Mouse (Mus musculus) CH12.LX (cell line): Measurements from ENCODE around the gene Efna4. TPM values are rescaled to one million over a fixed set of nuclear protein-coding genes. Genes with fewer than 3 reads are reported as not detected.

Experiments
- DNase-seq: peaks from one replicate; pipeline ENCODE4 v3.0.0-alpha.2; 2013; ENCODE audit errors: extremely low read depth
- H3K27ac ChIP-seq: 2 replicates; pipeline ENCODE4 v1.5.1; 2012; ENCODE audit warnings: low read depth, mild to moderate bottlenecking, control low read depth, moderate library complexity; ENCODE audit not compliant: insufficient read depth
- H3K27me3 ChIP-seq: replicated peaks from 2 replicates; pipeline ENCODE3; 2012; ENCODE audit warnings: inconsistent platforms
- H3K36me3 ChIP-seq, 2 experiments: replicated peaks in 1 of 2; 2 replicates each; pipeline versions ENCODE3 to v1.6.1; 2012; ENCODE audit warnings: inconsistent platforms in 1 of 2, low read length in 1 of 2, mild to moderate bottlenecking in 1 of 2, mixed read lengths in 1 of 2, moderate library complexity in 1 of 2; ENCODE audit not compliant: control insufficient read depth in 1 of 2, insufficient read depth in 1 of 2
- H3K4me1 ChIP-seq, 2 experiments: 2 replicates each; pipeline ENCODE4 v1.6.1; 2012; ENCODE audit warnings: inconsistent platforms in 1 of 2, moderate library complexity in 1 of 2; ENCODE audit not compliant: insufficient read depth in 2 of 2, control insufficient read depth in 1 of 2
- H3K4me2 ChIP-seq: 2 replicates; pipeline ENCODE4 v1.6.1; 2012; ENCODE audit warnings: low read depth, mild to moderate bottlenecking, control low read depth; ENCODE audit not compliant: poor library complexity, insufficient read depth, severe bottlenecking
- H3K4me3 ChIP-seq, 3 experiments: fragments of 150-350 bp in 1 of 3; sonication (generic) in 1 of 3; replicated peaks in 1 of 3; 2 replicates each; pipeline versions ENCODE3 to v1.5.1; 2011 to 2012; ENCODE audit warnings: low read depth in 2 of 3, low read length in 2 of 3, mild to moderate bottlenecking in 2 of 3, moderate library complexity in 2 of 3, control low read depth in 1 of 3, improper control_type of control experiment in 1 of 3, inconsistent platforms in 1 of 3, mixed read lengths in 1 of 3; ENCODE audit not compliant: poor library complexity in 1 of 3
- H3K79me2 ChIP-seq: replicated peaks from 2 replicates; pipeline ENCODE4 v1.6.1; 2012; ENCODE audit warnings: mild to moderate bottlenecking, moderate library complexity; ENCODE audit not compliant: control insufficient read depth, poor library complexity, insufficient read depth, severe bottlenecking; ENCODE audit errors: extremely low read depth
- H3K9ac ChIP-seq: 2 replicates; pipeline ENCODE4 v1.6.1; 2012; ENCODE audit warnings: low read depth, mild to moderate bottlenecking, control low read depth, moderate library complexity; ENCODE audit not compliant: insufficient read depth
- H3K9me3 ChIP-seq: replicated peaks from 2 replicates; pipeline ENCODE3; 2012; ENCODE audit warnings: low read length, inconsistent platforms, mixed read lengths
- IRF4 ChIP-seq: IDR thresholded peaks from 2 replicates; pipeline ENCODE4 v1.6.1; 2014; ENCODE audit warnings: low read depth, mild to moderate bottlenecking, inconsistent platforms, low read length, improper control_type of control experiment
- MAFK ChIP-seq: IDR thresholded peaks from 2 replicates; pipeline ENCODE4 v1.6.1; 2011; ENCODE audit warnings: low read length, improper control_type of control experiment; ENCODE audit not compliant: insufficient replicate concordance
- MAZ ChIP-seq: IDR thresholded peaks from 2 replicates; pipeline ENCODE4 v1.6.1; 2012; ENCODE audit warnings: low read depth, mild to moderate bottlenecking, inconsistent platforms, low read length, improper control_type of control experiment, moderate library complexity
- MXI1 ChIP-seq: IDR thresholded peaks from 2 replicates; pipeline ENCODE4 v1.6.1; 2011; ENCODE audit warnings: mild to moderate bottlenecking, low read depth, low read length, improper control_type of control experiment
- NRF1 ChIP-seq: IDR thresholded peaks from 2 replicates; pipeline ENCODE4 v1.6.1; 2014; ENCODE audit warnings: low read depth, mild to moderate bottlenecking, inconsistent platforms, low read length, improper control_type of control experiment, moderate library complexity
- RCOR1 ChIP-seq: conservative IDR thresholded peaks from 2 replicates; pipeline ENCODE4 v1.6.1; 2012; ENCODE audit warnings: low read depth, mild to moderate bottlenecking, inconsistent platforms, low read length, improper control_type of control experiment
- SMC3 ChIP-seq: IDR thresholded peaks from 2 replicates; pipeline ENCODE4 v1.6.1; 2011; ENCODE audit warnings: low read depth, low read length, improper control_type of control experiment
- dilution Hi-C: fragments of 300-500 bp; cut with MboI; formaldehyde crosslinking; loops from 2 replicates; pipeline ENCODE4 v1.14.3; 2020; ENCODE audit warnings: low sequenced_read_pairs; ENCODE audit not compliant: extremely low pct_unique_long_range_greater_than_20kb, extremely low pct_ligation_motif_present
- in situ Hi-C: fragments of 300-500 bp; cut with MboI; formaldehyde crosslinking; loops from 3 replicates; pipeline ENCODE4 v1.14.3; 2019; ENCODE audit warnings: low sequenced_read_pairs, low pct_ligation_motif_present, low pct_unique_long_range_greater_than_20kb, mixed read lengths
- polyA plus RNA-seq: library from polyadenylated mRNA; unstranded; fragments of >175 nt; gene quantifications from 2 replicates; pipeline ENCODE4 v1.2.1, GENCODE M21; 2012; ENCODE audit warnings: low read depth; ENCODE audit not compliant: insufficient read length
- total RNA-seq, 2 experiments: library from RNA; depleted of rRNA; stranded (reverse); fragments of 300-350 nt in 1 of 2; fragments of >200 nt in 1 of 2; gene quantifications; 2 replicates each; pipeline ENCODE4 v1.2.3; 2012 to 2014

Gene Efna4
- total and polyA plus RNA-seq, 3 experiments = 1.1 to 2.6 (median 1.1) TPM

GRCm38 (mm10) chr3:89349869-89350501, 12.2 kb upstream of the Efna4 start, which contains the start of gene Adam15 (continued):
- TF ChIP-seq MAFK = no peak

DNA sequence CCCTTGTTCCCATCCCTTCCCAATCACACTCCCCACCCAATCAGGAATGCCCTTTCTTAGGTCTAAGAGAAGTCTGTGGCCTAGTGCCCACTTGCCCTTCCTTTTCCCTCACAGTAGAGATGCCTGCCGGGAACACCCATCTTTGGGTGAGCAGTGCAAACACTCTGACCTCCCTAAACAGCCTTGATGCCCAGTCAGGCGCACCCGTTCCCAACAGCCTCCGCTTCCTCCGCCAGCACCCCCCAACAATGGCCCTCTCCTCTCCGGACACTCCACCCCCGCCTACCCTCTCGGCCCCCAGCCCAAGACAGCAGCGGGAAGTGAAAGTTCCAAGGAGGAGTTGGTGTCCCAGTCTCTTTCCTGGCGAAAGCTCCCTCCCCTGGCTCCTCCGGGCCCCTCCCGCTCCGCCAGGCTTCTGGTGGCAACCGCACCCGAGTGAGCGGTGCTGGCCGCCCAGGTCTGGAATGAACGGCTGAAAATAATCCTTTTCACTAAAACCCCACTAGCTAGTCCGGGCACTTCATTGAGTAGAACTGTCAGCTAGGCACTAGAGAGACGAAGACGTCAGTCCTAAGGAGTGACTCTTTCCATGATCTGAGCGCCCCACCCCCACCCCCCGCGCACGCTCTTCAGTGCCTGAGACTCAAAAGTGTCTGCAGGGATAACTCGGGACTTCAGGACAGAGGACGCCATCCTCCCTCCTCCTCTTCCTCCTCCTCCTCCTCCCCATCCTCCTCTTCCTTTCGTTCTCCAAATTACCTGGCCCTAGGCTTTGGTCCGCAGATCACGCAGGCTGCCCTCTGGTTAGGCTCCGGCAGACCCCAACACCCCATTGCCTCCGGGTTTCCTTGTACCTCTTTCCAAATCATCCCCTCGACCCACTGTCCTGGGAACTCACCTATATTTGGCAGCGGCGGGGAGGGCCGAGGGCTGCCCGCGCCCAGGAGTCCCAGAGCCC, 11.4 kb upstream of the Efna4 start:
- Histone ChIP-seq H3K9ac (peak overlapping the region; percentile 42; the same call in 1 of the 2 replicates), H3K27ac (no peak overlapping the region), H3K79me2 (no peaks in the 10 kb centered on the region), H3K9me3 (no peaks in the 10 kb centered on the region), H3K4me3 (peak overlapping the region; percentile 63 to 74 (median 67)), H3K27me3 (no peaks in the 10 kb centered on the region), H3K36me3 (peaks cover 5 to 33% of the 10 kb centered on the region in 2 experiments), H3K4me2 (peak overlapping the region; percentile 75)
- dilution Hi-C loops = no loop called here
- no peak for DNase-seq
- no peak for TF ChIP-seq SMC3
- TF ChIP-seq RCOR1 = no peak
- 0 out of 2 replicates have a peak, but pooled peaks have one; percentile 14 for TF ChIP-seq MXI1
- TF ChIP-seq NRF1 = peak; percentile 56
- TF ChIP-seq, all 38 proteins: peak for 2
- in situ Hi-C loops = loop anchor here (5.0 to 25.0 kb wide), 3 partner anchors 138 to 413 kb away; partner anchors contain the start of genes Chrnb2 and Ube2q1
- peaks cover 3 to 36% of the 10 kb centered on the region in 2 experiments; a peak in 3 of 4 replicates for H3K4me1 ChIP-seq

GRCm38 (mm10) chr3:89347916-89348315, 10.1 kb upstream of the Efna4 start:
- H3K4me1 ChIP-seq = peaks cover 3 to 36% of the 10 kb centered on the region in 2 experiments; a peak in 3 of 4 replicates
- in situ Hi-C loops (loop anchor here (5.0 to 25.0 kb wide), 3 partner anchors 139 to 414 kb away; partner anchors contain the start of genes Chrnb2 and Ube2q1), dilution Hi-C loops (no loop called here)
- no peaks in the 10 kb centered on the region for H3K79me2 ChIP-seq
- DNase-seq = no peak
- no peak for TF ChIP-seq SMC3
- TF ChIP-seq IRF4 = no peak
- no peak for TF ChIP-seq MAZ
- TF ChIP-seq RCOR1 = no peak
- no peaks in the 10 kb centered on the region for H3K27me3 ChIP-seq
- no peaks in the 10 kb centered on the region for H3K9me3 ChIP-seq
- no peak overlapping the region for H3K9ac ChIP-seq
- no peak overlapping the region for H3K27ac ChIP-seq
- peaks cover 8 to 45% of the 10 kb centered on the region in 2 experiments for H3K36me3 ChIP-seq
- H3K4me3 ChIP-seq = no peak overlapping the region
- H3K4me2 ChIP-seq = no peak overlapping the region
